Mouse (Mus musculus) liver, embryonic 14.5 days (tissue): ENCODE measurements around the gene Zfand4. TPM values are rescaled to one million over a fixed set of nuclear protein-coding genes. Genes with fewer than 3 reads are reported as not detected.
"Not testable (repeated sequence)": the region's sequence is repeated elsewhere in the genome, so short reads cannot be mapped to it uniquely, and the experiment has no call there.

ENCODE experiments used
- ATAC-seq: fragments of 200-750 bp; cut with Nextera tagmentation; 2 replicates; pipeline ENCODE4 v1.8.0; 2017; ENCODE audit warnings: moderate number of reproducible peaks, mild to moderate bottlenecking, moderate library complexity; ENCODE audit not compliant: insufficient read depth
- DNase-seq, 3 experiments: peaks; one replicate each; pipeline ENCODE4 v3.0.0-alpha.2; 2012 to 2013; ENCODE audit warnings: low read depth in 3 of 3, low spot score in 3 of 3
- H3K27ac ChIP-seq: fragments of 300-500 bp; sonication (generic); 2 replicates; pipeline ENCODE4 v1.5.1; 2014; ENCODE audit warnings: moderate library complexity, mild to moderate bottlenecking, control low read depth, inconsistent platforms
- H3K27me3 ChIP-seq: fragments of 300-500 bp; sonication (generic); 2 replicates; pipeline ENCODE4 v1.6.1; 2014; ENCODE audit warnings: mild to moderate bottlenecking, low read length, moderate library complexity; ENCODE audit not compliant: control insufficient read depth, insufficient read depth
- H3K36me3 ChIP-seq: fragments of 300-500 bp; sonication (generic); replicated peaks from 2 replicates; pipeline ENCODE4 v1.6.1; 2014; ENCODE audit warnings: low read depth; ENCODE audit not compliant: control insufficient read depth, insufficient read depth
- H3K4me1 ChIP-seq, 2 experiments: fragments of 200-500 bp in 1 of 2; fragments of 300-500 bp in 1 of 2; sonication (generic) in 1 of 2; replicated peaks; 2 replicates each; pipeline ENCODE4 v1.6.1; 2012 to 2014; ENCODE audit warnings: antibody characterized with exemption in 1 of 2, inconsistent platforms in 1 of 2, low read length in 1 of 2; ENCODE audit not compliant: control insufficient read depth in 2 of 2, insufficient read depth in 2 of 2
- H3K4me2 ChIP-seq: fragments of 300-500 bp; sonication (generic); 2 replicates; pipeline ENCODE4 v1.6.1; 2014; ENCODE audit warnings: low read depth, mild to moderate bottlenecking, control low read depth, moderate library complexity
- H3K4me3 ChIP-seq, 2 experiments: fragments of 200-500 bp in 1 of 2; fragments of 300-500 bp in 1 of 2; sonication (generic) in 1 of 2; 2 replicates each; pipeline ENCODE4 v1.5.1; 2012 to 2014; ENCODE audit warnings: low read depth in 2 of 2, low read length in 2 of 2, mild to moderate bottlenecking in 2 of 2, control low read depth in 1 of 2, inconsistent platforms in 1 of 2, moderate library complexity in 1 of 2; ENCODE audit not compliant: insufficient read depth in 1 of 2
- H3K9ac ChIP-seq: fragments of 300-500 bp; sonication (generic); replicated peaks from 2 replicates; pipeline ENCODE4 v1.6.1; 2014; ENCODE audit warnings: mild to moderate bottlenecking, control low read depth, moderate library complexity
- H3K9me3 ChIP-seq: fragments of 300-500 bp; sonication (generic); 2 replicates; pipeline ENCODE4 v1.6.1; 2016; ENCODE audit warnings: low read length, mixed read lengths; ENCODE audit not compliant: control insufficient read depth
- CTCF ChIP-seq: IDR thresholded peaks from 2 replicates; pipeline ENCODE4 v1.5.1; 2016; ENCODE audit warnings: antibody characterized with exemption, low read depth, control low read depth
- EP300 ChIP-seq: IDR thresholded peaks from 2 replicates; pipeline ENCODE4 v1.6.1; 2016; ENCODE audit warnings: antibody characterized with exemption, low read depth
- WGBS: fragments of 180-500 bp; shearing (Covaris S2); extraction: QIAGEN DNeasy Blood & Tissue Kit; methylation state at CpG from one replicate; pipeline ENCODE4 v1.1.7; 2014; ENCODE audit not compliant: insufficient replicate concordance; 5-methylcytosine and 5-hydroxymethylcytosine counted together
- polyA plus RNA-seq, 2 experiments: library from polyadenylated mRNA; depleted of rRNA in 1 of 2; stranded (reverse) in 1 of 2; unstranded in 1 of 2; fragments of >200 nt; fragmentation: Nextera tagmentation in 1 of 2; extraction: Ambion mirVana in 1 of 2; gene quantifications; 2 replicates each; pipeline versions ENCODE4 v1.2.1 to v1.2.3; 2012 to 2014

Gene Zfand4
- polyA plus RNA-seq (2012; rRNA removed) (2.3 and 3.2 TPM in 2 replicates), polyA plus RNA-seq (2014; fragmentation: Nextera tagmentation; extraction: Ambion mirVana) (4.4 and 6.3 TPM in 2 replicates)

DNA sequence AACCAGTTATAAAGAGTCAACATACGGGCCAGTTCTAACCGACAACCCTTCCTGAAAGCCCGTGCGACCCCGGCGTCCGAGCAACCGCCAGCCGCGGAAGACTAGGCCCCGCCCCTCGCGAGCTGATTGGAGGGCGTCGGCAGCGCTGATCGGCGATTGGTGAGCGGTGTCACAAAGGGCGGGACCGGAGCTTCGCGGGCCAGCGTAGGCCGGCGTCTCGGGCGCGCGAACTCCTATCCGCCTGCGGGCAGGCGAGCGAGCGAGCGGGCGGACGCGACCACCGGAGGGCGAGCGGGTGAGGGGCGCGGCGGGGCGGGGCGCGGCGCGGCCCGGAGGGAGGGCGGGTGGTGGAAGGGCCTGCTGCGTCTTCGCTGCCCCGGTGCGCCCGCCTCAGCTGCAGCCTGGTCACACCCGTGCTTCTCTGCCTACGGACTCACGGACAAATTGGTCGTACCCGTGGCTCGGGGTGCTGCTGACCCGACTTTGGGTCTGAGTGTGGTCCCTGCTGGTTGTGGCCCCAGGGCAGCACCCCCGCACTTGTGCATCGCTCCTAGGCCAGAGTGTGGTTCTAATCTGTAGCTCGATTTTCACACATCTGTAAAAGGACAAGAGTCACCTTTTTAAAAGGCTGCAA is at the start of gene Zfand4:
Zfand4 (plus strand) TSS at position 205 of the 634 bp plus-strand sequence.
- Histone ChIP-seq H3K36me3 (no peaks in the 10 kb centered on the region; the same call in 1 of the 2 replicates), H3K4me1 (peaks cover 18 to 20% of the 10 kb centered on the region in 2 experiments), H3K9me3 (no peaks in the 10 kb centered on the region), H3K4me3 (peak within 1 kb of the TSS; percentile 74 to 91), H3K9ac (peak within 1 kb of the TSS; percentile 90), H3K4me2 (peak within 1 kb of the TSS; percentile 93), H3K27me3 (no peaks in the 10 kb centered on the region), H3K27ac (peak within 1 kb of the TSS; percentile 77)
- DNase-seq (peak; percentile 79 to 84 (median 81)), ATAC-seq (peak; percentile 96)
- WGBS: under 1% methylated on average over 65 of the region's 67 CpGs
- TF ChIP-seq EP300: no peak; the same call in 1 of the 2 replicates
- TF ChIP-seq CTCF: no peak

DNA sequence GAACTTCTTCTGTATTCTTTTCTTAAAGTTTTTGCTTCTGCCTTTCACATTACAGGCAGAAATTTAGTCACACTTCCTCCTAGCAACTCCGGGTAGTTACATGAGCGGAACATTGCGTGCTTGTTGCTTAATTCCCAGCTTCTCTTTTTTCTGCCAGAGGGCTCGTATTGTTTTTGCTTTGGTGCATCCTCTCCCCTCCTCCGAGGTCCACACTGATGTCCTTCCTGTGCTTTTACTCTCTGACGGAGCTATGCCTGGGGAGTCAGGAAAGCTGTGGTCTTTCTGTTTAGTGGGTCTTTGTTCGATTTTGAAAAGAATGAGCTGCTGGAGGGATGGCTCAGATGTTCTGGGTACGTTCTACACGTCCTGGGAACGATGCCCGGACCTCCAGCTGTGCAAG is 36.3 kb upstream of the Zfand4 start:
- Histone ChIP-seq H3K4me1 (no peaks in the 10 kb centered on the region), H3K4me2 (no peak overlapping the region), H3K27me3 (no peaks in the 10 kb centered on the region), H3K9ac (no peak overlapping the region), H3K4me3 (no peak overlapping the region), H3K27ac (no peak overlapping the region), H3K9me3 (no peaks in the 10 kb centered on the region), H3K36me3 (no peaks in the 10 kb centered on the region; the same call in none of the 2 replicates)
- 53% methylated on average over 11 of the region's 11 CpGs for WGBS
- DNase-seq (peak in 1 of 3 experiments; percentile 14), ATAC-seq (no peak)
- TF ChIP-seq EP300 (no peak), CTCF (no peak)

DNA sequence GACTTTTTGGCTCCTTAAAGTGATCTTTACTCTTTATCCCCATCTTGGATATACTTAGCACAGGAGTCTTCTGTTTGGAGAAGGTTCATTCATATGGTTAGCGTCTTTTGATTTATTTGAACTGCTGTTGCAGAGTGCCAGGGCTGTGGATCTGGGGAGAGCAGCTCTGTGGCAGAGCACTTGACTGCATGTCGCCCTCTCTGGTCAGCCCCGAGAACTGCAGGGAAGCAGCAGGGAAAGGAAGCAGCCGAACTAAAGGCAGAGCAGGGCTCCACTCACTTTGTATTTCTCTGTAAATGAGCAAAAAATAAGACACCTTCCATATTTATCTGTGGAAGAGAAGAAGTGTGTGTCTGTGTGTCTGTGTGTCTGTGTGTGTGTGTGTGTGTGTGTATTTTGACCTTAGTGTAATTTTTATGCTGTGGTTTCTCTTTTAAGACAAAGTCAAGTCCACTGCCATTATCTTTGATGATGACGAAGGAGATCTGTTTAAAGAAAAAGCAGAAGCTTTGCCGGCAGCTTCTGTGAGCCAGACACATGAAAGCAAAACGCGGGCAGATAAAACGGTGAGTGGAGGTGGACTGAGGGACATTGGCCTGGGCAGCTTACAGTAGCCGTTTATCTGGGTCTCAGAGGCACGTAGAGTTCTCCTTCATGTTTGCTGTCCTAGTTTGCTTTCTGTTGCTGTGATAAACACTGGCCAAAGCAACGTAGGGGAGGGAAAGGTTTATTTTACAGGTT is 35.1 kb upstream of the Zfand4 start:
- no peak overlapping the region for H3K27ac ChIP-seq
- TF ChIP-seq CTCF: peak; percentile 95
- TF ChIP-seq EP300: no peak
- peak overlapping the region; percentile 28; the same call in 1 of the 2 replicates for H3K4me2 ChIP-seq
- H3K9ac ChIP-seq: no peak overlapping the region; the same call in 1 of the 2 replicates
- no peaks in the 10 kb centered on the region for H3K27me3 ChIP-seq
- 42% methylated on average over 12 of the region's 12 CpGs for WGBS
- H3K9me3 ChIP-seq: no peaks in the 10 kb centered on the region
- DNase-seq (peak in 2 of 3 experiments; percentile 29 to 46), ATAC-seq (peak; percentile 61; the same call in 1 of the 2 replicates)
- H3K4me1 ChIP-seq: no peaks in the 10 kb centered on the region
- H3K4me3 ChIP-seq: no peak overlapping the region
- H3K36me3 ChIP-seq: no peaks in the 10 kb centered on the region; the same call in none of the 2 replicates

DNA sequence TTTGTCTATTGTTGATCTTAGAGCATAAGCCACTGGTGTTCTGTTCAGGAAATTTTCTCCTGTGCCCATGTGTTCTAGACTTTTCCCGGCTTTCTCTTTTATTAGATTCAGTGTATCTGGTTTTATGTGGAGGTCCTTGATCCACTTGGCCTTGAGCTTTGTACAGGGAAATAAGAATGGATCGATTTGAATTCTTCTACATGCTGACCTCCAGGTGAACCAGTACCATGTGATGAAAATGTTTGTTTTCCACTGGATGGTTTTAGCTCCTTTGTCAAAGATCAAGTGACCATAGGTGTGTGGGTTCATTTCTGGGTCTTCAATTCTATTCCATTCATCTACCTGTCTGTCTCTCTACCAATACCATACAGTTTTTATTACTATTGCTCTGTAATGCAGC is 29.2 kb upstream of the Zfand4 start:
- not testable (repeated sequence) for ATAC-seq, H3K9me3 ChIP-seq, H3K4me3 ChIP-seq, DNase-seq, H3K4me1 ChIP-seq, H3K4me2 ChIP-seq, H3K27ac ChIP-seq, H3K36me3 ChIP-seq, H3K27me3 ChIP-seq, H3K9ac ChIP-seq
- WGBS: 56% methylated on average over 2 of the region's 2 CpGs

DNA sequence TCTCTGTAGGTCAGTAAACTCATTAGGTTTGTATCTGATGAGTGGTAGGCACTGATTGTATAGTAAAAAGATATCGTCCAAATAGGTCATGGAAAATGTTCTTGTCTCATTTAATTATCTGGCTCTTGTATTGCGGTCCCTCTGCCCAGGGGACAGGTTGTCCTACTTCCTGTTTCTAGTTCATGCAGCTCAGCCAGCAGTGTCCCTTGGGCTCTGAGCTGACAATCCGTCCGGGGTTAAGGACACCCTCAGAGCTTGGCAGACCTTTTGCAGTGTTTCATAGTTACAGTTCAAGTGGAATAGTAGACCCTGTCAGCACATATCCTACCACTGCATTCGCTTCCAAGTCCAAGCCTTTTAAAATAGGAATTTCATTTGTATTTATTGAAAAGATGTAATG is 28.7 kb upstream of the Zfand4 start:
- Histone ChIP-seq H3K27me3 (no peaks in the 10 kb centered on the region), H3K4me2 (no peak overlapping the region), H3K4me3 (no peak overlapping the region), H3K27ac (no peak overlapping the region), H3K36me3 (no peaks in the 10 kb centered on the region; the same call in 1 of the 2 replicates), H3K4me1 (no peaks in the 10 kb centered on the region), H3K9ac (no peak overlapping the region), H3K9me3 (no peaks in the 10 kb centered on the region)
- WGBS: 73% methylated on average over 5 of the region's 5 CpGs
- no peak for TF ChIP-seq CTCF
- no peak for TF ChIP-seq EP300
- DNase-seq (no peak), ATAC-seq (no peak)
